Comparison of ENCODE assay signal across 14 mouse cellular contexts in genomic region chr16:31657502-31657901, GRCm38 (mm10).
"Had no signal": no experiment of that assay in that cellular context is flagged by ENCODE, and none has a peak within 500 bp of the region (broad histone marks: within the 10 kb centered on the region; RNA-seq: fewer than 3 reads in every experiment).

No protein-coding gene starts in this region.

- H3K36me3 ChIP-seq: midbrain, embryonic 10.5 days; midbrain, embryonic 12.5 days; midbrain, embryonic 15.5 days; neural tube, embryonic 12.5 days; stomach, embryonic 15.5 days had no signal

- H3K9ac ChIP-seq: lung, embryonic 14.5 days; midbrain, embryonic 12.5 days; midbrain, embryonic 15.5 days; neural tube, embryonic 12.5 days; stomach, embryonic 15.5 days had no signal

- DNase-seq: lung, adult 18-20 months; lung, embryonic 14.5 days; lung, postnatal 10 days; lung, postnatal 4 days; right cerebral cortex, postnatal 14 days; thymus, adult 2 months; thymus, postnatal 25 days; thymus, postnatal 4 days had no signal

- H3K27me3 ChIP-seq: stomach, embryonic 15.5 days had no signal

- H3K4me3 ChIP-seq: midbrain, embryonic 10.5 days; midbrain, embryonic 12.5 days; midbrain, embryonic 15.5 days; neural tube, embryonic 12.5 days; stomach, embryonic 15.5 days had no signal

- H3K27ac ChIP-seq: midbrain, embryonic 10.5 days; midbrain, embryonic 12.5 days; midbrain, embryonic 15.5 days; neural tube, embryonic 12.5 days; stomach, embryonic 15.5 days; stomach, postnatal 0 days had no signal

- ATAC-seq: midbrain, embryonic 15.5 days had no signal

- H3K4me2 ChIP-seq: lung, embryonic 14.5 days; midbrain, embryonic 12.5 days; midbrain, embryonic 15.5 days; neural tube, embryonic 12.5 days; stomach, embryonic 15.5 days had no signal

- H3K4me1 ChIP-seq: midbrain, embryonic 15.5 days; neural tube, embryonic 12.5 days; stomach, embryonic 15.5 days had no signal

- H3K9me3 ChIP-seq: midbrain, embryonic 10.5 days; midbrain, embryonic 12.5 days; midbrain, embryonic 15.5 days; neural tube, embryonic 12.5 days; stomach, embryonic 15.5 days had no signal
